Mouse (Mus musculus): ENCODE measurements around the gene Slc46a1. TPM values are rescaled to one million over a fixed set of nuclear protein-coding genes. Genes with fewer than 3 reads are reported as not detected.

Gene Slc46a1
- total RNA-seq, 2 experiments from 2014 or later: 11.7 to 12.3 TPM

- H3K27ac ChIP-seq: peak overlapping the region; percentile 91; the same call in 1 of the 2 replicates
Measured at GRCm38 (mm10) chr11:78465116-78465515, 381 bp upstream of the Slc46a1 start.

GRCm38 (mm10) chr11:78466242-78466912, 880 bp downstream of the Slc46a1 start:
- Histone ChIP-seq H3K27ac (peak overlapping the region; percentile 91; the same call in 1 of the 2 replicates), H3K4me3 (peak overlapping the region; percentile 73)
- TF ChIP-seq CTCF (conservative IDR thresholded peaks at IDR 0.05): no peak
- no peak for DNase-seq (ENCODE audit: low spot score in 2 of 2)

More at GRCm38 (mm10) chr11:78465116-78465515, 381 bp upstream of the Slc46a1 start:
- no peak for TF ChIP-seq CTCF (conservative IDR thresholded peaks at IDR 0.05)
- peak overlapping the region; percentile 73 for H3K4me3 ChIP-seq
- no peak for DNase-seq (ENCODE audit: low spot score in 2 of 2)

- no peak overlapping the region for H3K4me3 ChIP-seq
- no peak overlapping the region for H3K27ac ChIP-seq
- TF ChIP-seq CTCF (conservative IDR thresholded peaks at IDR 0.05): no peak
- no peak for DNase-seq (ENCODE audit: low spot score in 2 of 2)
Measured at GRCm38 (mm10) chr11:78467515-78467914, 2.0 kb downstream of the Slc46a1 start.

- DNase-seq (ENCODE audit: low spot score in 2 of 2): no peak
- TF ChIP-seq CTCF (conservative IDR thresholded peaks at IDR 0.05): no peak
- no peak overlapping the region for H3K27ac ChIP-seq
- no peak overlapping the region for H3K4me3 ChIP-seq
Measured at GRCm38 (mm10) chr11:78467932-78468331, 2.4 kb downstream of the Slc46a1 start.

GRCm38 (mm10) chr11:78471326-78472103, 6.0 kb downstream of the Slc46a1 start:
- no peak for DNase-seq (ENCODE audit: low spot score in 2 of 2)
- TF ChIP-seq CTCF (conservative IDR thresholded peaks at IDR 0.05): no peak
- no peak overlapping the region for H3K27ac ChIP-seq
- no peak overlapping the region for H3K4me3 ChIP-seq

- DNase-seq (ENCODE audit: low spot score in 2 of 2): no peak
- TF ChIP-seq CTCF (conservative IDR thresholded peaks at IDR 0.05): no peak
- H3K27ac ChIP-seq: no peak overlapping the region
- H3K4me3 ChIP-seq: no peak overlapping the region
Measured at GRCm38 (mm10) chr11:78475289-78475688, 9.8 kb downstream of the Slc46a1 start.

- Histone ChIP-seq H3K27ac (no peak overlapping the region), H3K4me3 (no peak overlapping the region)
- no peak for DNase-seq (ENCODE audit: low spot score in 2 of 2)
- TF ChIP-seq CTCF (conservative IDR thresholded peaks at IDR 0.05): no peak
Measured at GRCm38 (mm10) chr11:78483639-78484038, 18.1 kb downstream of the Slc46a1 start.

- no peak overlapping the region for H3K4me3 ChIP-seq
- H3K27ac ChIP-seq: no peak overlapping the region
- TF ChIP-seq CTCF (conservative IDR thresholded peaks at IDR 0.05): peak; percentile 90
- DNase-seq (ENCODE audit: low spot score in 2 of 2): peak; percentile 52 to 87
Measured at GRCm38 (mm10) chr11:78488168-78488567, 22.7 kb downstream of the Slc46a1 start.

- H3K4me3 ChIP-seq: peak overlapping the region; percentile 50
- peak; percentile 45 to 59 for DNase-seq (ENCODE audit: low spot score in 2 of 2)
- peak; percentile 54 for TF ChIP-seq CTCF (conservative IDR thresholded peaks at IDR 0.05)
- H3K27ac ChIP-seq: peak overlapping the region; percentile 65
Measured at GRCm38 (mm10) chr11:78490781-78491241, 25.3 kb downstream of the Slc46a1 start.

- DNase-seq (ENCODE audit: low spot score in 2 of 2): no peak
- peak overlapping the region; percentile 6; the same call in 1 of the 2 replicates for H3K27ac ChIP-seq
- no peak for TF ChIP-seq CTCF (conservative IDR thresholded peaks at IDR 0.05)
- peak overlapping the region; percentile 87 for H3K4me3 ChIP-seq
Measured at GRCm38 (mm10) chr11:78495904-78496303, 30.4 kb downstream of the Slc46a1 start.

GRCm38 (mm10) chr11:78497071-78497541, 31.6 kb downstream of the Slc46a1 start:
- no peak for DNase-seq (ENCODE audit: low spot score in 2 of 2)
- no peak for TF ChIP-seq CTCF (conservative IDR thresholded peaks at IDR 0.05)
- Histone ChIP-seq H3K4me3 (peak overlapping the region; percentile 87), H3K27ac (peak overlapping the region; percentile 83)

GRCm38 (mm10) chr11:78497544-78498522, 32.3 kb downstream of the Slc46a1 start, which contains the start of gene Sarm1:
Gene Sarm1 (minus strand): TSS chr11:78497754.
- peak; percentile 96 for DNase-seq (ENCODE audit: low spot score in 2 of 2)
- TF ChIP-seq CTCF (conservative IDR thresholded peaks at IDR 0.05): peak; percentile 32
- H3K4me3 ChIP-seq: peak within 1 kb of the TSS; percentile 87
- peak within 1 kb of the TSS; percentile 83 for H3K27ac ChIP-seq
